Mouse (Mus musculus) heart, adult 2 months (tissue): ENCODE results near the gene Rasgef1b. TPM values are rescaled to one million over a fixed set of nuclear protein-coding genes. Genes with fewer than 3 reads are reported as not detected.

Source experiments
- DNase-seq, 2 experiments: peaks; one replicate each; pipeline ENCODE4 v3.0.0; 2021
- H3K27ac ChIP-seq: fragments of 200-600 bp; 2 replicates; pipeline ENCODE4 v1.8.1; 2022
- H3K27me3 ChIP-seq: fragments of 200-500 bp; 2 replicates; pipeline ENCODE4 v1.6.1; 2012; ENCODE audit warnings: mild to moderate bottlenecking, low read length, inconsistent platforms, mixed read lengths; ENCODE audit not compliant: control insufficient read depth, insufficient read depth
- H3K36me3 ChIP-seq: fragments of 200-500 bp; 2 replicates; pipeline ENCODE4 v1.6.1; 2012; ENCODE audit warnings: low read length, inconsistent platforms; ENCODE audit not compliant: control insufficient read depth, insufficient read depth
- H3K4me1 ChIP-seq: fragments of 200-500 bp; 2 replicates; pipeline ENCODE4 v1.6.1; 2011; ENCODE audit warnings: low read length; ENCODE audit not compliant: control insufficient read depth, insufficient read depth
- H3K4me3 ChIP-seq: fragments of 200-600 bp; 2 replicates; pipeline ENCODE4 v1.8.1; 2022
- H3K79me2 ChIP-seq: fragments of 200-500 bp; replicated peaks from 2 replicates; pipeline ENCODE4 v1.6.1; 2012; ENCODE audit warnings: mild to moderate bottlenecking, inconsistent platforms, low read length, moderate library complexity, mixed read lengths; ENCODE audit not compliant: control insufficient read depth, insufficient read depth
- H3K9ac ChIP-seq: fragments of 200-500 bp; 2 replicates; pipeline ENCODE4 v1.6.1; 2012; ENCODE audit warnings: low read depth, mild to moderate bottlenecking, control low read depth, inconsistent platforms, low read length, mixed read lengths
- CTCF ChIP-seq: fragments of 200-600 bp; IDR thresholded peaks from 2 replicates; pipeline ENCODE4 v1.8.1; 2022; ENCODE audit warnings: antibody characterized with exemption, mild to moderate bottlenecking, moderate library complexity
- EP300 ChIP-seq: fragments of 200-500 bp; IDR thresholded peaks from 2 replicates; pipeline ENCODE4 v1.6.1; 2011; ENCODE audit warnings: low read depth, low read length, control low read depth; ENCODE audit not compliant: insufficient read depth
- POLR2A ChIP-seq: fragments of 200-500 bp; IDR thresholded peaks from 2 replicates; pipeline ENCODE4 v1.6.1; 2011; ENCODE audit warnings: mild to moderate bottlenecking, low read depth, low read length, control low read depth; ENCODE audit not compliant: insufficient read depth
- WGBS: fragments of 180-500 bp; shearing (Covaris S2); methylation state at CpG from one replicate; pipeline ENCODE4 v1.1.7; 2018; 5-methylcytosine and 5-hydroxymethylcytosine counted together
- intact Hi-C: fragments of 180-260 bp; cut with DNase I; formaldehyde crosslinking; loops from one replicate; pipeline ENCODE4 v1.15.1; 2025
- polyA plus RNA-seq: library from polyadenylated mRNA; depleted of rRNA; stranded (reverse); fragments of >200 nt; gene quantifications from 2 replicates; pipeline ENCODE4 v1.2.3, GENCODE M21; 2012
- total RNA-seq, 2 experiments: library from RNA; stranded (reverse); gene quantifications; 2 replicates each; pipeline ENCODE4 v1.2.3; 2021

Rasgef1b gene
- total and polyA plus RNA-seq, 3 experiments, result 4.3 to 17.7 (median 9.3) TPM

- 83% methylated on average over 2 of the region's 2 CpGs for WGBS
Measured at GRCm38 (mm10) chr5:99519556-99519955, 209.3 kb downstream of the Rasgef1b start.

GRCm38 (mm10) chr5:99519023-99519422 lies 209.8 kb downstream of the Rasgef1b start:
- Histone ChIP-seq H3K36me3 (peaks cover 2% of the 10 kb centered on the region; the same call in 1 of the 2 replicates), H3K79me2 (no peaks in the 10 kb centered on the region), H3K27me3 (no peaks in the 10 kb centered on the region), H3K4me3 (no peak overlapping the region), H3K4me1 (peaks cover 7% of the 10 kb centered on the region), H3K27ac (no peak overlapping the region), H3K9ac (no peak overlapping the region)
- no peak for TF ChIP-seq POLR2A
- no peak for DNase-seq
- WGBS, result 19% methylated on average over 4 of the region's 4 CpGs
- intact Hi-C loops, result no loop called here

More at GRCm38 (mm10) chr5:99519556-99519955, 209.3 kb downstream of the Rasgef1b start:
- Histone ChIP-seq H3K27me3 (no peaks in the 10 kb centered on the region), H3K4me3 (no peak overlapping the region), H3K36me3 (peaks cover 2% of the 10 kb centered on the region; the same call in 1 of the 2 replicates), H3K79me2 (no peaks in the 10 kb centered on the region), H3K27ac (no peak overlapping the region), H3K9ac (no peak overlapping the region), H3K4me1 (peaks cover 7% of the 10 kb centered on the region)
- TF ChIP-seq EP300, result no peak
- no peak for TF ChIP-seq CTCF
- intact Hi-C loops, result no loop called here
- DNase-seq, result no peak

GRCm38 (mm10) chr5:99516207-99516606 lies 212.7 kb downstream of the Rasgef1b start:
- Histone ChIP-seq H3K9ac (no peak overlapping the region), H3K27ac (no peak overlapping the region), H3K4me3 (no peak overlapping the region), H3K36me3 (no peaks in the 10 kb centered on the region), H3K79me2 (no peaks in the 10 kb centered on the region), H3K27me3 (no peaks in the 10 kb centered on the region), H3K4me1 (no peaks in the 10 kb centered on the region; the same call in 1 of the 2 replicates)
- intact Hi-C loops, result no loop called here
- TF ChIP-seq CTCF (no peak), POLR2A (no peak), EP300 (no peak)
- 40% methylated on average over 5 of the region's 5 CpGs for WGBS
- no peak for DNase-seq

- Histone ChIP-seq H3K9ac (no peak overlapping the region), H3K4me1 (no peaks in the 10 kb centered on the region; the same call in 1 of the 2 replicates), H3K36me3 (no peaks in the 10 kb centered on the region), H3K4me3 (no peak overlapping the region), H3K79me2 (no peaks in the 10 kb centered on the region), H3K27ac (no peak overlapping the region), H3K27me3 (no peaks in the 10 kb centered on the region)
- no peak for DNase-seq
- TF ChIP-seq POLR2A, result no peak
- TF ChIP-seq EP300, result no peak
- no peak for TF ChIP-seq CTCF
- WGBS, result 33% methylated on average over 4 of the region's 4 CpGs
- intact Hi-C loops, result no loop called here
Measured at GRCm38 (mm10) chr5:99515764-99516163, 213.1 kb downstream of the Rasgef1b start.

DNA sequence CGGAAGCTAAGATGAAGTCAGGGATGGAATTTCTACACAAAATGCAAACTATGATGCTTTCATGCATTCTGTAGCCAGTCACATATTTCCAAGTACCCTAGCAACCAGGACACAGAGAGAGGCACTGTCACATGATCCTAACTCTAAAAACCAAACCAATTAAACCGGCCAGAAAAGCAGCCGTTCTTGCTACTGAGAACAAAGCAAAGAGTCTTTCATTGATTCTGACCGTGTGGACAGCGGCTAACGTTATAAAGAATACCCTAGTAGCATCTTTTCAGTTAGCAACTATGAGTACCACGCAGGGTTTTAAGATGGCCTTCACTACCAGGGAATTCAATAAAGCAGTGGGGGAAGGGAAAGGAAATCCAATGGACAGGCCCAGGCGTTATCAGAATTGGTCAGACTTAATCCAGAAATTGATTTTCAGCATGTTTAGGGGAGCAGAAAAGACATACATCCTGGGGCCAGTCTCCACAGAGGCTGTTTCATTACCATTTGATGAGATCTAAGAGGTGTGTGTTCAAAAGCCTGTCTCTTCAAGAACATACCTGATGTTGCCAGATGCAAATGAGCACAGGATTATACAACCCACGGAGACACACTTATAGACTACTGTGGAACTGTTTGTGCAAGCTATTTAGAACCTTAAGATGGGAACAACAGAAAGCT lies 215.5 kb downstream of the Rasgef1b start:
- WGBS, result 91% methylated on average over 9 of the region's 9 CpGs
- Histone ChIP-seq H3K27me3 (no peaks in the 10 kb centered on the region), H3K36me3 (no peaks in the 10 kb centered on the region), H3K4me1 (no peaks in the 10 kb centered on the region; the same call in 1 of the 2 replicates), H3K79me2 (no peaks in the 10 kb centered on the region), H3K9ac (no peak overlapping the region), H3K27ac (no peak overlapping the region), H3K4me3 (no peak overlapping the region)
- no peak for DNase-seq
- no peak for TF ChIP-seq EP300
- no peak for TF ChIP-seq POLR2A
- TF ChIP-seq CTCF, result no peak
- intact Hi-C loops, result no loop called here

GRCm38 (mm10) chr5:99511081-99511480 lies 217.8 kb downstream of the Rasgef1b start:
- H3K79me2 ChIP-seq, result no peaks in the 10 kb centered on the region
- WGBS, result 61% methylated on average over 11 of the region's 11 CpGs
- H3K36me3 ChIP-seq, result no peaks in the 10 kb centered on the region
- TF ChIP-seq CTCF (no peak), POLR2A (no peak), EP300 (no peak)
- no peak for DNase-seq
- no peak overlapping the region for H3K27ac ChIP-seq
- H3K4me1 ChIP-seq, result no peaks in the 10 kb centered on the region; the same call in 1 of the 2 replicates
- no peak overlapping the region for H3K4me3 ChIP-seq
- no peak overlapping the region for H3K9ac ChIP-seq
- H3K27me3 ChIP-seq, result no peaks in the 10 kb centered on the region
- intact Hi-C loops, result no loop called here
